Mouse (Mus musculus): Measurements from ENCODE around the gene Celf5.

Gene Celf5

GRCm38 (mm10) chr10:81499250-81499901 is 16.9 kb upstream of the Celf5 start:
- in situ Hi-C loops (cut with MboI; ENCODE audit: low pct_unique_long_range_greater_than_20kb in 1 of 2, low sequenced_read_pairs in 2 of 2, unreplicated experiment in 1 of 2), result no loop called here

GRCm38 (mm10) chr10:81498316-81499249 is 16.1 kb upstream of the Celf5 start:
- in situ Hi-C loops (cut with MboI; ENCODE audit: low pct_unique_long_range_greater_than_20kb in 1 of 2, low sequenced_read_pairs in 2 of 2, unreplicated experiment in 1 of 2), result no loop called here

DNA sequence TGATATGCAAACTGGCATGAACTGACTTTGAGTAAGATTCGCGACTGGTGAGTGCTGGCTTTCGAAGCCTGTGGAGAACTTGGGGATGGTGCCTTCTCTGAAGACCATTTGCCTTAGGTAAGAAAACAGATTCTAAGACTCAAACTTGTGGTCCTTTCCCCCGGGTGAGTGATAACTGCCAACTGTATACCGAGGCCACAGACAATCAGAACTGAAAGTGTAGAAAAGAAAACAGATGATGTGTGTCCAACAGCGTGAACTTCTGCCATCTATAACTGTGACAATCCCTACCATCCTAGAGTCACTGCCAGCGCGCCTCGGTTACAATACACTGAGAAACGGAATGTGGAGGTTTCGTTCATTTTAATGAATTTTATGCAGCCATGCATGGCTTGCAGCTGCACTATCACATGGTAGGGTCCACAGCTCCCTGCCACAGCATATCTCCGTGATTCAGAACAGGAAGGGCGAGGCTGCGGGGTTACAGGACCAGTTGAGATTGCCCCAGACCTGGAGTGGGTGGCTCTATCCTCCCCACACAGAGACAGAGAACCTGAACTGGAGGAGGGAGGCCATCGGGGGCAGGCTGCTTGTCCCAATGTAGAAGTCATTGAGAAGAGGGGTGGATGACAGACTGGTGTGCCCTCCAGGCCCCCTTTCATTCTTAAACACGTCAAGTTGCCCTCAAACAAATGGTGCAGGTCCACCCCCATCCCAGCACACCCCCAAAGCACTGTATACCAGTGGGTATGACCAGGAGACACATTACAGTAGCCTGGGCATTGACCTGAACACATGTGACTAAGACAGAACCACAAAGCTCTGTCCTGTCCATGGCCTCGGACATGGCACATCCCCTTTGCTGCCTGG is 15.1 kb upstream of the Celf5 start:
- in situ Hi-C loops (cut with MboI; ENCODE audit: low pct_unique_long_range_greater_than_20kb in 1 of 2, low sequenced_read_pairs in 2 of 2, unreplicated experiment in 1 of 2), result no loop called here

DNA sequence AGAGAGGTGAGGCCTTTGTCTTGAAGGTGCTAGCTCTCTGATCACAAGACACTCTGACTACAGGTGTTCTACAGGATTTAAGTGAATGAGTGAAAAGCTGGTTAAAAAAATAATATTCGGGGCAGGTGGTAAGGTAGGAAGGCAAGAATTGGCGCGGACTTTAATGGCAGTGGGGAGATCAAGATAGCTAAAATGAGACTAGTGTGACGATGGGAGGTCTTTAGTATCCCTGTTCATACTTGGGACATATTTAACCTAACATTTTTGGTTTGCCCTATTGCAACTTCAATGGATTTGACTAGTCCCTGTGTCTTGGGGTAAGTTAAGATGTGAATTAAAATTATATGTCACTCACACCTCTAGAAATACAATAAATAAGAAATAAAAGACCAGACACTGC is 14.5 kb upstream of the Celf5 start:
- in situ Hi-C loops (cut with MboI; ENCODE audit: low pct_unique_long_range_greater_than_20kb in 1 of 2, low sequenced_read_pairs in 2 of 2, unreplicated experiment in 1 of 2), result no loop called here

GRCm38 (mm10) chr10:81496264-81496901 is 13.9 kb upstream of the Celf5 start, which contains the start of gene Ncln:
TSS of gene Ncln (minus strand) at chr10:81496392.
- in situ Hi-C loops (cut with MboI; ENCODE audit: low pct_unique_long_range_greater_than_20kb in 1 of 2, low sequenced_read_pairs in 2 of 2, unreplicated experiment in 1 of 2), result no loop called here

DNA sequence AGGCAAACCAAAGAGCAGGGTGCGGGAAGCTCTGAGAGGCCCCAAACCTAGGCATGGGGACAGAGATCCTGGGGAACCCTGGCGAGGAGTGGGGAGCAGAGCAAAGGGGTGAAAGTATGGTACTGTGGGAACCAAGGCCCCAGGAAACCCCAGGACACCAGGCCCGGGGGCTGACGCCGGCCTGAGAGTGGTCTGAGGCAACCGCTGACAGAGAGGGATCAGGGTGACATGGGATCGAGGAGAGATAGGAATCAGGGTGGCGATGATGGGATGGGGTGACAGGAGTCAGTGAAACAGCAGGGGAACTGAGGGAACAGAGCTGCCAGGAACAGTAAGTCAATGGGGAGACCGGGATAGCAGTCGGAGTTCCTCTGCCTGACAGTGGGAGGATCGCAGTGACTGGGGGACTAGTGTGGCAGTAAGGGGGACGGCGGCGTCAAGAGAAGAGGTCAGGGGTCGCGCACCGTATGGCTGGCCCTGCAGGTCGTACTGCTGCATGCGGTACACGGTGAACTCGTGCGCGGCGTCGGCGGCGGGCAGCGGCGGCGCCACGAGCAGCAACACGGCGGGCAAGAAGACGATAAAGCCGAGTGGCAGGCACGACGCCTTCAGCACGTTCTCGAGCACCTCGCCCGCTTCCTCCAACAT is 13.2 kb upstream of the Celf5 start:
- in situ Hi-C loops (cut with MboI; ENCODE audit: low pct_unique_long_range_greater_than_20kb in 1 of 2, low sequenced_read_pairs in 2 of 2, unreplicated experiment in 1 of 2), result no loop called here

- in situ Hi-C loops (cut with MboI; ENCODE audit: low pct_unique_long_range_greater_than_20kb in 1 of 2, low sequenced_read_pairs in 2 of 2, unreplicated experiment in 1 of 2), result no loop called here
Observed at GRCm38 (mm10) chr10:81495151-81495550, 12.6 kb upstream of the Celf5 start.

DNA sequence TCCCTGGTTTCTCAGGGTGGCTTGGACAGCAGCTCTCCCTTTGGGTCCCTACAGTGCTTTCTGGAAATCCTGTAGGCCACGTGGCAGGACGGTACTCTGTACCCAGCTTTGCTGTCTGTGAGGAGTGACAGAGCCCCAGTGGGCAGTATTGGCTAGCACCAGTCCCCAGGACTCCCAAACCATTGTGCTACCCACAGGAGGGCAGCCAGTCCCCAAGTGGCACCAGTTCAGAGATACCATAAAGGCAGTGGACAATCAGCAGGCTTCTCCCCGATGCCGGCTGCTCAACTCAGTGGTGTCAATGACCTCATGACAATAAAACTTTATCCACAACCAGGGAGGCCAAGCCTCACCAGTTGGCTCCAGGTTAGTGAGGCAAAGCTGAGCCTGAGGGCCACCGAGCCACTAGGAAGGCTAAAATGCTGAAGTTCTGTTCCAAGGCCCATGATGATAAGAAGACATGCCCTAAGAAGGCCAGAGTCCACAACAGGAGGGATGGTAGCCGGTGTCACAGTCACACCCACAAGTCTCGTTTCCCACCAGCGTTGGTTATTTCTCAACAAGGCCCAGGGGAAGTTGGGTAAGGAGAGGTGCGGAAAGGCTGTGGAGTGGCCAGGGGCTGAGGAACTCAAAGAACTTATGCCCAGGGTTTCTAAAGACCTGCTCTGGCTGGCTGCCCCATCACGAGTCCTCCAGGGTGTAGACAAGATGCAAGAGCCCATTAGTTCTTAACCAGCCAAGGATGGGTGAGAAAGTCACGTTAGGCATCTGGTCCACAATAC is 11.9 kb upstream of the Celf5 start:
- in situ Hi-C loops (cut with MboI; ENCODE audit: low pct_unique_long_range_greater_than_20kb in 1 of 2, low sequenced_read_pairs in 2 of 2, unreplicated experiment in 1 of 2), result no loop called here

DNA sequence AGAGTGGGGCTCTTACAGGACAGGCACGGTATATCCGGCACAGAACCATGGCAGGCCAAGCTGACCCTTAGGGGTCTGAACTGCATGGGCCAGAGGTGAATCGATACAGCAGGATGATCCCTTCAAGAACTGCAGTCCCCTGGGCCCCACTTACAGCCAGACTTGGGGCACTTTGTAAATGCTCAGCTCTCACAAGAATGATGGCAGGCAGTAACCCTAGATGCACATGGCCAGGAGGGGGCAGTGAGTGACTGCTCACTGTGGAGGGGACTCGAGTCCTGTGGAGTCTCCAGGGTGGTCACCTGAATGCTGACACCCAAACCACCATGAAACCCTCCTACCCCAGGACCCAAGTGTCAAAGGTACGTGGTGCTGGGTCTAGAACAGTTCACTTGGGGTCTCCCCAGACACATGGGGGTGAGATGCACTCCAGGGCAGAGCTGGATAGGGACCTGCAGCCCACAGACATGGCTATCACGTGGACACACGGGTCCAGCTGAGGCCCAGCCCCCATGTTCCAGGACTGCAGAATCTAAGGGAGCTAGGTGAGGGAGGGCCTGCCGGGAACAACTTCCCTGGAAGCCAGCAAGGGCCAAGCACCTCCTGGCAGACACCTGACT is 11.2 kb upstream of the Celf5 start:
- in situ Hi-C loops (cut with MboI; ENCODE audit: low pct_unique_long_range_greater_than_20kb in 1 of 2, low sequenced_read_pairs in 2 of 2, unreplicated experiment in 1 of 2), result no loop called here

DNA sequence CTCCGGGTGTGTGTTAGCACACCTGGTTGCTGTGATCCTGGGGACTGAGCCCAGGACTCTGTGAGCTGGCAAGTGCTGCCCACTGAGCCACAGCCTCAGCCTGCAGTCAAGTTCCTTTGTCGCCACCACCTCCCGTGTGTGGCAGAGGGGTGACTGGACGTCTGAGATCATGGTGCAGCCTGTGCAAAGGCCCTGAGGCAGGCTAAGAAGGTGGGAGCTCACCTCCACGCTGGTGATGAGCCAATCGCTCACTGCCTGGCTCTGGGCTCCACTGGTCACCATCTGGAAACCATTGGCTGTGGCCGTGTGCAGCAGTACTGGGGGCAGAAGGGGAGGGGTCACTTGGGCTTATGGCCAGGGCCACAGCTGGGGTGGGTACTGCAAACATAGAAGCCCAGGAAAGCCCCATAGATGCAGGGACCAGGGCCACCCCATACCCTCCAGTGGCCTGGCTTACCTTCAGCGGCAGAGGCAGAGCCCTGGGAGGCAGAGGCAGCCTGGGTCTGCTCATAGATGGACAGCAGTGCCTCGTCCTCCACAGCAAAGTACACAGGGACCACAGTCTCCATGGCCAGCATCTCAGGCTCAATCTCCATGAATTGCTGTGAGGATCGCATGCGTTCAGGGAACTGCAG is 10.2 kb upstream of the Celf5 start:
- in situ Hi-C loops (cut with MboI; ENCODE audit: low pct_unique_long_range_greater_than_20kb in 1 of 2, low sequenced_read_pairs in 2 of 2, unreplicated experiment in 1 of 2), result no loop called here

GRCm38 (mm10) chr10:81491018-81491417 is 8.5 kb upstream of the Celf5 start:
- in situ Hi-C loops (cut with MboI; ENCODE audit: low pct_unique_long_range_greater_than_20kb in 1 of 2, low sequenced_read_pairs in 2 of 2, unreplicated experiment in 1 of 2), result no loop called here

- in situ Hi-C loops (cut with MboI; ENCODE audit: low pct_unique_long_range_greater_than_20kb in 1 of 2, low sequenced_read_pairs in 2 of 2, unreplicated experiment in 1 of 2), result no loop called here
Observed at GRCm38 (mm10) chr10:81489941-81490340, 7.4 kb upstream of the Celf5 start.

DNA sequence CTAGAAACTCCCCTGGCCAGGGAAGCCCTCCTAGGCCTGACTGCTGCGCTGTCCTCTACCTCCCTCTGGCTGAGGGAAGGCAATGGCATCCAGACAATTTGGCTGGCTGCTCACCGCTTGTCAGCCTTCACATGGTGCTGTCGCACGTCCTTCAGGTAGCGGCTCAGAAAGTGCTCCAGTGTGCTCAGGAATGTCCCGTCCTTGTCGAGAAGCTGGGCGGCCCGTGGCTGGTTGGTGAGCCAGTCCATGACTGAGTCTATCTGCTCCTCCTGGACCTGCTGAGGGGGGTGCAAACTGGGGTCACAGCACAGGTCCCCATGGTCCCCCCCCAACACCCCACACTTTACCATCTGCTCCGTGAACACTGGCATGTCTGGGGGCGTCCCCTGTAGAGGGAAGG is 5.6 kb upstream of the Celf5 start:
- in situ Hi-C loops (cut with MboI; ENCODE audit: low pct_unique_long_range_greater_than_20kb in 1 of 2, low sequenced_read_pairs in 2 of 2, unreplicated experiment in 1 of 2), result no loop called here

GRCm38 (mm10) chr10:81486496-81486895 is 4.0 kb upstream of the Celf5 start:
- in situ Hi-C loops (cut with MboI; ENCODE audit: low pct_unique_long_range_greater_than_20kb in 1 of 2, low sequenced_read_pairs in 2 of 2, unreplicated experiment in 1 of 2), result no loop called here

DNA sequence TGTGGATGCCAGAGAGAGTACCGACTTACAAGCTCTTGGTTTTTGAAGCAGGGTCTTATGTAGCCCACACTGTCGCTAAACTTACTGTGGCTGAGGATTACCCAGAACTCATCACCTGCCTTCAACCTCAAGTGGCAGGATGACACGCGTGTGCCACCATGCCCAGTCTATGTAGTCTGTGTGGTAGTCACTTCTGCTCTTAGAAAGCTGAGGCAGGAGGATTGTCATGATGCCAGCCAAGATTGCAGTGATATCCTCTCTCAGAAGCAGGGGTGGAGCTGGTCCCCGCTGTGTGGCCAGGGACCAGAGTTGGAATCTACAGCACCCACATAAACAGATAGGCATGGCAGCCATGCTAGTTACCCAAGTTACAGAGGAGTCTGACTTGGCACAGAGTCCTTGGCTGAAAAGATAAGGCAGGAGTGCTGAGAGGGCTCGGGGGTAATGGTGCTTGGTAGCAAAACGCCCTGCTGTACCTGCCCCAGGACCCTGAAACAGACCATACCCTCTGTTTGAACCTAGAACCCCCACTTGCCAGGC is 3.0 kb upstream of the Celf5 start:
- in situ Hi-C loops (cut with MboI; ENCODE audit: low pct_unique_long_range_greater_than_20kb in 1 of 2, low sequenced_read_pairs in 2 of 2, unreplicated experiment in 1 of 2), result no loop called here

DNA sequence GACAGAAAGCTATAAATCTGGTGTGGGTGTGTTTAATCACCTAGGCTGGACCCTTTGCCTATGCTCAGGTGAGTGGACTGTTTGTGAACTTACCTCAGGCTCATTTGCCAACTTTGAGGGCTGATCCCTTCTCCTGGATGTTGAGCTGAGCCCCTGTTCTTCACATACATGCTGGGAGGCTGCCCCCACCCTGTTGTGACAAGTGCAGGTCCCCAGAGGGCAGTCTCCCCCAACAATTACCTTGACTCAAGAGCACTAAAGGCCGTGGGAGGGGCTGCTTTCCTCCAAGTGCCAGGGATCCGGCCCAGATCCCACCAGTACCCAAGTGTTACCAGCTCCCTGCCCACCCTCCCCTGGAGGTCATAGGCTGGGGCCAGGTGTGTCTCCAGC is 2.5 kb upstream of the Celf5 start:
- in situ Hi-C loops (cut with MboI; ENCODE audit: low pct_unique_long_range_greater_than_20kb in 1 of 2, low sequenced_read_pairs in 2 of 2, unreplicated experiment in 1 of 2), result no loop called here

Measured in mouse embryonic stem cell (cell line).